Mouse (Mus musculus) midbrain, embryonic 15.5 days (tissue): ENCODE measurements around the gene Pnpla6. TPM values are rescaled to one million over a fixed set of nuclear protein-coding genes. Genes with fewer than 3 reads are reported as not detected.

Experiments
- ATAC-seq: fragments of 200-750 bp; cut with Nextera tagmentation; replicated peaks from 2 replicates; pipeline ENCODE4 v1.8.0; 2017; ENCODE audit warnings: moderate TSS enrichment
- H3K27ac ChIP-seq: fragments of 300-500 bp; sonication (generic); 2 replicates; pipeline ENCODE4 v1.5.1; 2015; ENCODE audit warnings: mild to moderate bottlenecking, inconsistent platforms
- H3K27me3 ChIP-seq: fragments of 300-500 bp; sonication (generic); replicated peaks from 2 replicates; pipeline ENCODE4 v1.6.1; 2015; ENCODE audit warnings: inconsistent platforms
- H3K36me3 ChIP-seq: fragments of 300-500 bp; sonication (generic); replicated peaks from 2 replicates; pipeline ENCODE4 v1.6.1; 2015; ENCODE audit warnings: inconsistent platforms
- H3K4me1 ChIP-seq: fragments of 300-500 bp; sonication (generic); 2 replicates; pipeline ENCODE4 v1.6.1; 2015; ENCODE audit warnings: inconsistent platforms
- H3K4me2 ChIP-seq: fragments of 300-500 bp; sonication (generic); 2 replicates; pipeline ENCODE4 v1.6.1; 2015; ENCODE audit warnings: inconsistent platforms, mild to moderate bottlenecking, moderate library complexity
- H3K4me3 ChIP-seq: fragments of 300-500 bp; sonication (generic); 2 replicates; pipeline ENCODE4 v1.5.1; 2015; ENCODE audit warnings: mild to moderate bottlenecking, inconsistent platforms
- H3K9ac ChIP-seq: fragments of 300-500 bp; sonication (generic); 2 replicates; pipeline ENCODE4 v1.6.1; 2015; ENCODE audit warnings: mild to moderate bottlenecking, inconsistent platforms
- H3K9me3 ChIP-seq: fragments of 300-500 bp; sonication (generic); 2 replicates; pipeline ENCODE4 v1.6.1; 2016; ENCODE audit warnings: inconsistent platforms
- WGBS: fragments of 180-500 bp; shearing (Covaris S2); methylation state at CpG from one replicate; pipeline ENCODE4 v1.1.7; 2015; ENCODE audit warnings: mixed read lengths; 5-methylcytosine and 5-hydroxymethylcytosine counted together
- polyA plus RNA-seq: library from polyadenylated mRNA; unstranded; fragments of >200 nt; fragmentation: Nextera tagmentation; extraction: Ambion mirVana; gene quantifications from 2 replicates; pipeline ENCODE4 v1.2.1, GENCODE M21; 2015

Pnpla6 gene
- polyA plus RNA-seq, 1 experiment from 2014 or later, result 42.5 TPM

- ATAC-seq, result peak; percentile 31
- Histone ChIP-seq H3K4me2 (peak overlapping the region; percentile 92), H3K9me3 (no peaks in the 10 kb centered on the region), H3K27me3 (no peaks in the 10 kb centered on the region), H3K4me1 (peaks cover 16% of the 10 kb centered on the region), H3K9ac (peak overlapping the region; percentile 72), H3K4me3 (peak overlapping the region; percentile 68), H3K36me3 (peaks cover 4% of the 10 kb centered on the region; the same call in 1 of the 2 replicates), H3K27ac (peak overlapping the region; percentile 82)
- WGBS, result 2% methylated on average over 25 of the region's 25 CpGs
These were observed 710 bp downstream of the Pnpla6 start for GRCm38 (mm10) chr8:3515771-3516417.

DNA sequence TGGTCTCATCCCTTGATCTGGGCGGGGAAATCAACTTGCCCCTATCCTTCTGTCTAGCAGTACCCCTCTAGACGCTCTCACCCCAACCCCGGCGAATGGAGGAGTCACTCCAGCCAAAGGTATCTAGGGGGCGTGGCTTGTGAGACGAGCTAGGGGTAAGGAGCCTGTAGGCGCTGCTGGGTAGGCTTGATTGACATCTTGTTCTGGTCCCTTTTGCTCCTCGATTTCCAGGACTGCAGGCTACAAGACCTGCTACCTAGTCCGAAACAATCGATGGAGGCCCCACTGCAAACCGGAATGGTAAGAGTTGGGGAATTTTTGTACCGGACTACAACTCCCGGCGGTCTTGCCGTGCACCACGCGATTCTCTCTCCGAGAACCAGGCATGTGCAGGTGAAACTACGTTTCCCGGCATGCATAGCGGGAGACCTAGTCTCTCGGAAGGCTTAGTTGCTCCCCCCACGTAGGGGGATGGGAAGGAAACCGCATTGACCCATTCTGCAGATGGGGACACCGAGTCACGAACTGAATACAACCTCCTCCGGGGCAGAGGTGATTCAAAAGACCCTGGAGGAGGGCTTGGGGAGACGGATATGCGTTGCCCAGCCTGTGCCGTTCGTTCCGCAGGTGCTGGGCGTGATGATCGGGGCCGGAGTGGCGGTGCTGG, 1.4 kb downstream of the Pnpla6 start:
- peak overlapping the region; percentile 82 for H3K27ac ChIP-seq
- peak; percentile 90 for ATAC-seq
- H3K4me3 ChIP-seq, result peak overlapping the region; percentile 68
- no peaks in the 10 kb centered on the region for H3K27me3 ChIP-seq
- H3K36me3 ChIP-seq, result peaks cover 4% of the 10 kb centered on the region; the same call in 1 of the 2 replicates
- peaks cover 16% of the 10 kb centered on the region for H3K4me1 ChIP-seq
- under 1% methylated on average over 36 of the region's 36 CpGs for WGBS
- peak overlapping the region; percentile 92 for H3K4me2 ChIP-seq
- peak overlapping the region; percentile 72 for H3K9ac ChIP-seq
- H3K9me3 ChIP-seq, result no peaks in the 10 kb centered on the region

DNA sequence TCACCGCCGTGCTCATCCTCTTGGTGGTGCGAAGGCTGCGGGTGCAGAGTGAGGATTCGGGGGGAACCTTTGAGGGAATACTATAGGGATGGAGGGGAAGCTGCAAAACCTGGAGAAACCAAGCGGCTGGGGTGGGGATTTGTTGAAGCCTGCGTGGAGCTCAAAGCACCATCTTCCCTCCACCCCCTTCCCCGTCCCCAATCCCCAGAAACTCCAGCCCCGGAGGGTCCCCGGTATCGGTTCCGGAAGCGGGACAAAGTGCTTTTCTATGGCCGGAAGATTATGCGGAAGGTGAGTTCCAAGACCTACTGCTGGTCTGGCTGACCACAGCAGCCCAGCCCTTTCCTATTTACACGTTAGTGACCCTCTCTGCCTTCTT, 1.9 kb downstream of the Pnpla6 start:
- Histone ChIP-seq H3K9me3 (no peaks in the 10 kb centered on the region), H3K27me3 (no peaks in the 10 kb centered on the region), H3K4me1 (peaks cover 16% of the 10 kb centered on the region), H3K4me3 (peak overlapping the region; percentile 68), H3K36me3 (peaks cover 4% of the 10 kb centered on the region; the same call in 1 of the 2 replicates), H3K4me2 (peak overlapping the region; percentile 92), H3K9ac (peak overlapping the region; percentile 72), H3K27ac (peak overlapping the region; percentile 82)
- ATAC-seq, result no peak
- WGBS, result 11% methylated on average over 16 of the region's 16 CpGs

DNA sequence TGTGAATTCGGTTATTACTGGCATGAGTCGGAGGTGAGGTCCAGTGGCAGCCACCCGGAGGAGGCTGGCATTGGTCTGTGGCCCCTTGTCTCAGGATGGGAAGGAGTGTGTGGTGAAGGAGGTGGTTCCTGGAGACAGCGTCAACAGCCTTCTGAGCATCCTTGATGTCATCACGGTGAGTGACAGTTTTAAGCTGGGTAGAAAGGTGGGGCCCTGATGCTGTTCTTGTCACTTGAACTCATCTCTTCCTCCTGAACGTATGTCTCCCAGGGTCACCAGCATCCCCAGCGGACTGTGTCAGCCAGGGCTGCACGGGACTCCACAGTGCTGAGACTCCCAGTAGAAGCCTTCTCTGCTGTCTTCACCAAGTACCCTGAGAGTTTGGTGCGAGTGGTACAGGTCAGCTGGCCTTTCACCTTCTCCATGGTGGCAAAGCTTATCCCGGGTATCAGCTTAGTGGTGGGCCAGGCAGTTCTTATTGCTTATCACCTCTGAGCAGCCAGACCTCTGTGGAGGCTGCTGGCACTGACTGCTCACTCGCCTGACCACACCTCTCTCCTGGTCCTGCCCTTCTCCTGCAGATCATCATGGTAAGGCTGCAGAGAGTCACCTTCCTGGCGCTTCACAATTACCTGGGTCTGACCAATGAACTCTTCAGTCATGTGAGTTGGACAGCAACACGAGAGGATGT, 7.0 kb downstream of the Pnpla6 start:
- no peaks in the 10 kb centered on the region for H3K27me3 ChIP-seq
- H3K4me1 ChIP-seq, result peaks cover 3% of the 10 kb centered on the region
- H3K9me3 ChIP-seq, result no peaks in the 10 kb centered on the region
- H3K4me3 ChIP-seq, result no peak overlapping the region
- no peak overlapping the region for H3K27ac ChIP-seq
- H3K9ac ChIP-seq, result no peak overlapping the region
- peaks cover 34% of the 10 kb centered on the region for H3K36me3 ChIP-seq
- WGBS, result 94% methylated on average over 13 of the region's 13 CpGs
- ATAC-seq, result no peak
- H3K4me2 ChIP-seq, result no peak overlapping the region

- no peaks in the 10 kb centered on the region for H3K4me1 ChIP-seq
- no peak overlapping the region for H3K4me2 ChIP-seq
- no peak overlapping the region for H3K9ac ChIP-seq
- WGBS, result 88% methylated on average over 5 of the region's 5 CpGs
- peaks cover 28% of the 10 kb centered on the region for H3K36me3 ChIP-seq
- no peaks in the 10 kb centered on the region for H3K27me3 ChIP-seq
- H3K9me3 ChIP-seq, result no peaks in the 10 kb centered on the region
- no peak overlapping the region for H3K4me3 ChIP-seq
- H3K27ac ChIP-seq, result no peak overlapping the region
- no peak for ATAC-seq
These were observed 15.6 kb downstream of the Pnpla6 start for GRCm38 (mm10) chr8:3530816-3531215.

- H3K36me3 ChIP-seq, result peaks cover 31% of the 10 kb centered on the region
- 95% methylated on average over 18 of the region's 18 CpGs for WGBS
- no peak overlapping the region for H3K27ac ChIP-seq
These were observed 16.8 kb downstream of the Pnpla6 start for GRCm38 (mm10) chr8:3531936-3532335.

DNA sequence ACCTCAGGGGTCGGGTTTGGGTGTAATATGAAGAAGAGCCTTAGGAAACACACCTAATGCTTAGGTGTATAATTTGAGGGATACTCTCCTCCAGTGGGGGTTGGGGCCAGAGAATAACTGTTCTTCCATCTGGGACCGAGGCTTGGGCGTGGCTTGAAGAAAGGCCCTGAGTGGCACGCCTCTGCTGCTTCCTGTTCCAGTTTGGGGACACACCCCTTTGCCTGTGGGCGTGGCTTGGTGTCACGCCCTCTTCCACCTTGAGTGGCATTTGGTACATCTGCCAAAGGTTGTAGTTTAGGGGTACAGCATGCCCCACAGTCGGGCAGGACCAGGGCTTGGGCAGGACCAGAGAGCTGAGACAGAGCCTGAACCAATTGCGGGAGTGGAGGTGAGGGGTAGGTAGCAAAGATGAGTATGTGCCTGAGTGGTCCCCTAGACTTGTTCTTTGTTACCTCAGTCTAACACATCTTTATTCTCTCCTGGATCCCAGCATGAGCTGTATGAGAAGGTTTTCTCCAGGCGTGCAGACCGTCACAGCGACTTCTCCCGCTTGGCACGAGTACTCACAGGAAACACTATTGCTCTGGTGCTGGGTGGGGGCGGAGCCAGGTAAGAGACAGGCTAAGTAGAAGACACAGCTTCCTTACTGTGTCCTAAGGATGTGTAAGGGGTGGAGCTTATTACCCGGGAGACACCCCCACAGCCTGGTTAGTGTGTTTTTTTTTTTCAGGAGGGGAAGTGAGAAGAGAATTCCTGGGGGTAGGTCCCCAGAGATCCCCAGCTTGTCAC, 21.1 kb downstream of the Pnpla6 start:
- WGBS, result 68% methylated on average over 15 of the region's 15 CpGs

More at GRCm38 (mm10) chr8:3531936-3532335, 16.8 kb downstream of the Pnpla6 start:
- Histone ChIP-seq H3K4me3 (no peak overlapping the region), H3K27me3 (no peaks in the 10 kb centered on the region), H3K4me2 (no peak overlapping the region), H3K4me1 (no peaks in the 10 kb centered on the region), H3K9me3 (no peaks in the 10 kb centered on the region), H3K9ac (no peak overlapping the region)
- no peak for ATAC-seq

DNA sequence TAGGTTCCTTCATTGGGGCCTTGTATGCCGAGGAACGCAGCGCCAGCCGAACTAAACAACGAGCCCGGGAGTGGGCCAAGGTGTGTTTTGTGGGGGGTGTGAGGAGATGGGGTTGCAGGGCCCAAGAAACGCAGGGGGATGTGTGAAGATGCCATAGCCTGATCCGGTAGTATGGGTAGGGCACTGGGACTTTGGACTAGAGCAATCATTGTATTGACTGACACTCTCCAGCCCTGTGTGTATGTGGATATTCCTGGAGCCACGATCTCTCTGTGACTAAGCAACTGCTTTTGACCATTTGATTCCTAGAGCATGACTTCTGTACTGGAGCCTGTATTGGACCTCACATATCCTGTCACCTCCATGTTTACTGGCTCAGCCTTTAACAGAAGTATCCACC, 21.8 kb downstream of the Pnpla6 start:
- no peak overlapping the region for H3K27ac ChIP-seq
- ATAC-seq, result no peak
- no peak overlapping the region for H3K9ac ChIP-seq
- H3K4me3 ChIP-seq, result no peak overlapping the region
- H3K9me3 ChIP-seq, result no peaks in the 10 kb centered on the region
- H3K27me3 ChIP-seq, result no peaks in the 10 kb centered on the region
- H3K4me2 ChIP-seq, result no peak overlapping the region
- 96% methylated on average over 9 of the region's 9 CpGs for WGBS
- peaks cover 50% of the 10 kb centered on the region for H3K36me3 ChIP-seq
- no peaks in the 10 kb centered on the region for H3K4me1 ChIP-seq

More for the DNA sequence above, 21.1 kb downstream of the Pnpla6 start:
- no peak for ATAC-seq
- Histone ChIP-seq H3K9ac (no peak overlapping the region), H3K36me3 (peaks cover 52% of the 10 kb centered on the region), H3K27ac (no peak overlapping the region), H3K4me3 (no peak overlapping the region), H3K27me3 (no peaks in the 10 kb centered on the region), H3K4me2 (no peak overlapping the region), H3K9me3 (no peaks in the 10 kb centered on the region), H3K4me1 (no peaks in the 10 kb centered on the region)

GRCm38 (mm10) chr8:3537666-3538065, 22.5 kb downstream of the Pnpla6 start:
- 94% methylated on average over 26 of the region's 26 CpGs for WGBS
- Histone ChIP-seq H3K27me3 (no peaks in the 10 kb centered on the region), H3K9ac (no peak overlapping the region), H3K36me3 (peaks cover 43% of the 10 kb centered on the region), H3K27ac (no peak overlapping the region), H3K9me3 (no peaks in the 10 kb centered on the region), H3K4me3 (no peak overlapping the region), H3K4me2 (no peak overlapping the region), H3K4me1 (no peaks in the 10 kb centered on the region)
- no peak for ATAC-seq

DNA sequence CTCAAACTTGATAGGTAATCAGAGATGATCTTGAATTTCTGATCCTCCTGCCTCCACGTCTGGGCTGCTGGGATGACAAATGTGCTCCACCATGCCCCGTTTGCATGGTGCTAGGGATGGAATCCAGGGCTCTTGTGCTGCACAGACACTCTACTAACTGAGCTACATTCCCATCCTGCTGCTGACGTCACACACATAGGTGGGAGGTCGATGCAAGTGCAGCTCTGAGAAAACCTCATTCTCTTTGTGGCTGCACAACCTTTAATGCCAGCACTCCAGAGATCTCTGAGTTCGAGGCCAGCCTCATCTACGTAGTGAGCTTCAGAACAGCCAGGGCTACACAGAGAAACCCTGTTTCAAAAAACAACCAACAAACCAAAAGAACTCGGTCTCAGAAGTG, 24.0 kb downstream of the Pnpla6 start:
- Histone ChIP-seq H3K36me3 (peaks cover 56% of the 10 kb centered on the region), H3K27me3 (no peaks in the 10 kb centered on the region), H3K9ac (no peak overlapping the region), H3K4me3 (no peak overlapping the region), H3K27ac (no peak overlapping the region), H3K4me1 (no peaks in the 10 kb centered on the region), H3K4me2 (no peak overlapping the region), H3K9me3 (no peaks in the 10 kb centered on the region)
- 80% methylated on average over 7 of the region's 7 CpGs for WGBS
- no peak for ATAC-seq

DNA sequence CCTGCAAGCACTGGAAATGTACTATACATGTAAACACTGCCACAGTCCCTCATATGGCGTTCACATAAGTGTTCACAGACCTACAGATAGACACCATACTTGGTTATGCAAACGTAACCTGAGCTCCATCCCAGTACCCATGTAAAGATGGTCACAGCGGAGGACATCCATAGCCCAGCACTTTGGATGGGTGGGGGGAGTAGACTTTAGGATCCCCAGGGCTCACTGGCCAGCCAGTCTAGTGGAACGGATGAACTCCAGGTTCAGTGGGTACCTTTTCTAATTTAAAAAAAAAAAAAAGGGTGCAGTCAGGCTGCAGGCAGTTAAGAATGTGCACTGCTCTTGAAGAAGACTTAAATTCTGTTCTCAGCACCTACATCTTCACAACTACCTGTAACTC, 24.9 kb downstream of the Pnpla6 start:
- H3K27me3 ChIP-seq, result no peaks in the 10 kb centered on the region
- H3K4me3 ChIP-seq, result no peak overlapping the region
- WGBS, result 92% methylated on average over 4 of the region's 4 CpGs
- H3K27ac ChIP-seq, result no peak overlapping the region
- H3K9ac ChIP-seq, result no peak overlapping the region
- no peak overlapping the region for H3K4me2 ChIP-seq
- no peaks in the 10 kb centered on the region for H3K4me1 ChIP-seq
- H3K9me3 ChIP-seq, result no peaks in the 10 kb centered on the region
- peaks cover 65% of the 10 kb centered on the region for H3K36me3 ChIP-seq
- ATAC-seq, result no peak

GRCm38 (mm10) chr8:3546511-3546910, 31.3 kb downstream of the Pnpla6 start:
- ATAC-seq, result no peak
- Histone ChIP-seq H3K27me3 (no peaks in the 10 kb centered on the region), H3K4me3 (no peak overlapping the region), H3K9ac (no peak overlapping the region), H3K9me3 (no peaks in the 10 kb centered on the region), H3K36me3 (peaks cover 29% of the 10 kb centered on the region), H3K27ac (no peak overlapping the region), H3K4me2 (no peak overlapping the region), H3K4me1 (no peaks in the 10 kb centered on the region)
- WGBS, result 84% methylated on average over 2 of the region's 2 CpGs
